Mouse (Mus musculus) forebrain, embryonic 10.5 days (tissue): ENCODE measurements around the gene Sprr1b. TPM values are rescaled to one million over a fixed set of nuclear protein-coding genes. Genes with fewer than 3 reads are reported as not detected.

ENCODE experiments used
- DNase-seq: peaks from one replicate; pipeline ENCODE4 v3.0.0-alpha.2; 2017; ENCODE audit warnings: low spot score; ENCODE audit errors: extremely low spot score
- H3K27ac ChIP-seq: fragments of 300-500 bp; sonication (generic); 2 replicates; pipeline ENCODE4 v1.5.1; 2016; ENCODE audit warnings: mild to moderate bottlenecking
- H3K27me3 ChIP-seq: fragments of 300-500 bp; sonication (generic); 2 replicates; pipeline ENCODE4 v1.6.1; 2016; ENCODE audit warnings: mild to moderate bottlenecking; ENCODE audit not compliant: poor library complexity, severe bottlenecking
- H3K36me3 ChIP-seq: fragments of 300-500 bp; sonication (generic); replicated peaks from 2 replicates; pipeline ENCODE4 v1.6.1; 2016; ENCODE audit warnings: mild to moderate bottlenecking, moderate library complexity
- H3K4me1 ChIP-seq: fragments of 300-500 bp; sonication (generic); 2 replicates; pipeline ENCODE4 v1.6.1; 2016
- H3K4me3 ChIP-seq: fragments of 300-500 bp; sonication (generic); 2 replicates; pipeline ENCODE4 v1.5.1; 2016; ENCODE audit warnings: mild to moderate bottlenecking, moderate library complexity
- H3K9me3 ChIP-seq: fragments of 300-500 bp; sonication (generic); 2 replicates; pipeline ENCODE4 v1.6.1; 2016; ENCODE audit warnings: mild to moderate bottlenecking, moderate library complexity
- WGBS: fragments of 180-500 bp; shearing (Covaris S2); methylation state at CpG from one replicate; pipeline ENCODE4 v1.1.7; 2016; 5-methylcytosine and 5-hydroxymethylcytosine counted together
- polyA plus RNA-seq: library from polyadenylated mRNA; unstranded; fragments of >200 nt; fragmentation: Nextera tagmentation; extraction: Ambion mirVana; gene quantifications from 2 replicates; pipeline ENCODE4 v1.2.1, GENCODE M21; 2016

Gene Sprr1b
- polyA plus RNA-seq, 1 experiment from 2014 or later, result not detected

- WGBS, result 60% methylated on average over 1 of the region's 1 CpGs
- Histone ChIP-seq H3K36me3 (no peaks in the 10 kb centered on the region), H3K27ac (no peak overlapping the region), H3K4me1 (no peaks in the 10 kb centered on the region), H3K4me3 (no peak overlapping the region), H3K27me3 (no peaks in the 10 kb centered on the region), H3K9me3 (no peaks in the 10 kb centered on the region)
- DNase-seq, result no peak
Observed at GRCm38 (mm10) chr3:92394301-92394700, 44.3 kb downstream of the Sprr1b start.

Other genes starting within 250 kb of the Sprr1b start
- gene Sprr2a1, start 223.0 kb downstream of the Sprr1b start, polyA plus RNA-seq, result not detected in 2 replicates
- not detected in 2 replicates for gene Sprr2a2, start 222.9 kb downstream of the Sprr1b start, polyA plus RNA-seq
- not detected in 2 replicates for gene Sprr2a3, start 153.4 kb downstream of the Sprr1b start, polyA plus RNA-seq
- not detected in 2 replicates for gene Sprr2b, start 122.2 kb downstream of the Sprr1b start, polyA plus RNA-seq
- not detected in 2 replicates for gene Sprr2d, start 99.6 kb downstream of the Sprr1b start, polyA plus RNA-seq
- not detected in 2 replicates for gene Sprr2e, start 86.6 kb downstream of the Sprr1b start, polyA plus RNA-seq
- gene Sprr2f, start 73.6 kb downstream of the Sprr1b start, polyA plus RNA-seq, result not detected in 2 replicates
- not detected in 2 replicates for gene Sprr2h, start 53.1 kb downstream of the Sprr1b start, polyA plus RNA-seq
- not detected in 2 replicates for gene Sprr2i, start 30.8 kb downstream of the Sprr1b start, polyA plus RNA-seq
- gene Sprr2j-ps, start 20.7 kb downstream of the Sprr1b start, polyA plus RNA-seq, result not detected in 2 replicates
- gene Gm9774, start 9.4 kb downstream of the Sprr1b start, polyA plus RNA-seq, result 7.9 and 10.0 TPM in 2 replicates
- not detected in 2 replicates for gene Sprr2k, start 6.2 kb downstream of the Sprr1b start, polyA plus RNA-seq
- gene Sprr3, start 19.9 kb upstream of the Sprr1b start, polyA plus RNA-seq, result not detected in 2 replicates
- gene Sprr1a, start 47.1 kb upstream of the Sprr1b start, polyA plus RNA-seq, result not detected in 2 replicates
- gene Sprr4, start 61.7 kb upstream of the Sprr1b start, polyA plus RNA-seq, result not detected in 2 replicates
- not detected in 2 replicates for gene 2310046K23Rik, start 95.7 kb upstream of the Sprr1b start, polyA plus RNA-seq
- not detected in 2 replicates for gene Ivl, start 134.9 kb upstream of the Sprr1b start, polyA plus RNA-seq
- not detected in 2 replicates for gene Smcp, start 150.2 kb upstream of the Sprr1b start, polyA plus RNA-seq
- gene 2210017I01Rik, start 168.7 kb upstream of the Sprr1b start, polyA plus RNA-seq, result not detected in 2 replicates
- not detected in 2 replicates for gene Lce6a, start 182.9 kb upstream of the Sprr1b start, polyA plus RNA-seq
- gene Lce1a1, start 209.5 kb upstream of the Sprr1b start, polyA plus RNA-seq, result not detected in 2 replicates
- gene Lce1b, start 218.1 kb upstream of the Sprr1b start, polyA plus RNA-seq, result not detected in 2 replicates
- gene Lce1a2, start 231.5 kb upstream of the Sprr1b start, polyA plus RNA-seq, result not detected in 2 replicates
- not detected in 2 replicates for gene Lce1c, start 240.5 kb upstream of the Sprr1b start, polyA plus RNA-seq
- gene Lce1d, start 248.4 kb upstream of the Sprr1b start, polyA plus RNA-seq, result not detected in 2 replicates